Mouse (Mus musculus) kidney, postnatal 0 days (tissue): ENCODE results near the gene Tubb4a. TPM values are rescaled to one million over a fixed set of nuclear protein-coding genes. Genes with fewer than 3 reads are reported as not detected.

ENCODE experiments used
- ATAC-seq: fragments of 200-750 bp; cut with Nextera tagmentation; replicated peaks from 2 replicates; pipeline ENCODE4 v1.8.0; 2017; ENCODE audit warnings: low read depth, moderate number of reproducible peaks, moderate TSS enrichment, moderate library complexity; ENCODE audit not compliant: low FRiP score
- DNase-seq: peaks from one replicate; pipeline ENCODE4 v3.0.0-alpha.2; 2016; ENCODE audit warnings: low spot score
- H3K27ac ChIP-seq: fragments of 300-500 bp; sonication (generic); 2 replicates; pipeline ENCODE4 v1.5.1; 2014; ENCODE audit warnings: mild to moderate bottlenecking
- H3K27me3 ChIP-seq: fragments of 300-500 bp; sonication (generic); 2 replicates; pipeline ENCODE4 v1.6.1; 2014; ENCODE audit warnings: low read length, mixed read lengths; ENCODE audit not compliant: insufficient read depth
- H3K36me3 ChIP-seq: fragments of 300-500 bp; sonication (generic); 2 replicates; pipeline ENCODE4 v1.6.1; 2014; ENCODE audit warnings: low read length, mixed read lengths; ENCODE audit not compliant: insufficient read depth
- H3K4me1 ChIP-seq: fragments of 300-500 bp; sonication (generic); replicated peaks from 2 replicates; pipeline ENCODE4 v1.6.1; 2014; ENCODE audit warnings: antibody characterized with exemption, low read length, mixed read lengths; ENCODE audit not compliant: insufficient read depth
- H3K4me2 ChIP-seq: fragments of 300-500 bp; sonication (generic); 2 replicates; pipeline ENCODE4 v1.6.1; 2014; ENCODE audit warnings: mild to moderate bottlenecking, low read length, moderate library complexity, mixed read lengths
- H3K4me3 ChIP-seq: fragments of 300-500 bp; sonication (generic); replicated peaks from 2 replicates; pipeline ENCODE4 v1.5.1; 2014; ENCODE audit warnings: low read depth, low read length
- H3K9ac ChIP-seq: fragments of 300-500 bp; sonication (generic); 2 replicates; pipeline ENCODE4 v1.6.1; 2014; ENCODE audit warnings: low read depth, low read length
- H3K9me3 ChIP-seq: fragments of 300-500 bp; sonication (generic); replicated peaks from 2 replicates; pipeline ENCODE4 v1.6.1; 2016; ENCODE audit warnings: low read length, inconsistent platforms, mixed read lengths
- CTCF ChIP-seq: IDR thresholded peaks from 2 replicates; pipeline ENCODE4 v1.5.1; 2016; ENCODE audit warnings: antibody characterized with exemption, low read depth, mild to moderate bottlenecking, moderate library complexity
- WGBS: fragments of 180-500 bp; shearing (Covaris S2); extraction: QIAGEN DNeasy Blood & Tissue Kit; methylation state at CpG from one replicate; pipeline ENCODE4 v1.1.7; 2014; 5-methylcytosine and 5-hydroxymethylcytosine counted together
- polyA plus RNA-seq: library from polyadenylated mRNA; unstranded; fragments of >200 nt; fragmentation: Nextera tagmentation; extraction: Ambion mirVana; gene quantifications from 2 replicates; pipeline ENCODE4 v1.2.1, GENCODE M21; 2015

Gene Tubb4a
- polyA plus RNA-seq, 1 experiment from 2014 or later, result 15.4 TPM

DNA sequence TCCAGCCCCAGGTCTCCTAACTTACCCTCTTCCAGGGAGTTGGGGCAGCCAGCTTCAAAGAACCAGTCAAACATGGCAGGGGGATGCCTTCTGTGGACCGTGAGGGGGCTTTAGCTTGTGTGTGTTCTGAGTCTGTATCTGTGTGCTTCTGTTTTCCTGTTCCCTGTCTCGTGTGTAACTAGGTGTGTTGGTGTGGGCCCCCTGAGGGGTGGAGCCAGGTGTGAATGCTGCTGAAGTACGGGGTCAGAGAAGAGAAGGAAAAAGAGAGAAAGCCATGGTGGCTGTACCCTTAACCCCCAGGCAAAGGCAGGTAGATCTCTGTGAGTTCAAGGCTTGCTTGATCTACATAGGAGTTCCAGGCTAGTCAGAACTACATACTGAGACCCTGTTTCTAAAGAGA, 10.7 kb downstream of the Tubb4a start:
- Histone ChIP-seq H3K9ac (no peak overlapping the region), H3K27me3 (no peaks in the 10 kb centered on the region), H3K4me2 (no peak overlapping the region), H3K36me3 (no peaks in the 10 kb centered on the region), H3K9me3 (no peaks in the 10 kb centered on the region), H3K4me3 (no peak overlapping the region), H3K27ac (no peak overlapping the region), H3K4me1 (no peaks in the 10 kb centered on the region)
- WGBS, result 58% methylated on average over 3 of the region's 3 CpGs
- TF ChIP-seq CTCF, result no peak
- DNase-seq, result no peak
- ATAC-seq, result no peak

- H3K27me3 ChIP-seq, result no peaks in the 10 kb centered on the region
- no peak overlapping the region for H3K27ac ChIP-seq
- H3K9me3 ChIP-seq, result no peaks in the 10 kb centered on the region
- ATAC-seq (peak; percentile 79), DNase-seq (peak; percentile 60)
- TF ChIP-seq CTCF, result no peak
- WGBS, result 5% methylated on average over 11 of the region's 11 CpGs
- no peak overlapping the region for H3K4me3 ChIP-seq
- no peak overlapping the region for H3K9ac ChIP-seq
- H3K4me2 ChIP-seq, result peak overlapping the region; percentile 38
- no peaks in the 10 kb centered on the region; the same call in 1 of the 2 replicates for H3K4me1 ChIP-seq
- 0 out of 2 replicates have a peak, but pooled peaks cover 2% of the 10 kb centered on the region for H3K36me3 ChIP-seq
Measured at GRCm38 (mm10) chr17:57070699-57071098, 16.9 kb downstream of the Tubb4a start.

GRCm38 (mm10) chr17:57070272-57070671, 17.3 kb downstream of the Tubb4a start:
- Histone ChIP-seq H3K4me2 (peak overlapping the region; percentile 38), H3K27me3 (no peaks in the 10 kb centered on the region), H3K36me3 (0 out of 2 replicates have a peak, but pooled peaks cover 2% of the 10 kb centered on the region), H3K27ac (no peak overlapping the region), H3K9ac (no peak overlapping the region), H3K4me3 (no peak overlapping the region), H3K4me1 (no peaks in the 10 kb centered on the region; the same call in 1 of the 2 replicates), H3K9me3 (no peaks in the 10 kb centered on the region)
- no peak for TF ChIP-seq CTCF
- WGBS, result 7% methylated on average over 9 of the region's 9 CpGs
- ATAC-seq, result no peak
- DNase-seq, result no peak

GRCm38 (mm10) chr17:57066908-57067307, 20.7 kb downstream of the Tubb4a start:
- H3K4me1 ChIP-seq, result peaks cover 3% of the 10 kb centered on the region; the same call in 1 of the 2 replicates
- H3K9ac ChIP-seq, result no peak overlapping the region
- H3K4me3 ChIP-seq, result no peak overlapping the region
- H3K9me3 ChIP-seq, result no peaks in the 10 kb centered on the region
- DNase-seq (no peak), ATAC-seq (no peak)
- H3K4me2 ChIP-seq, result no peak overlapping the region
- WGBS, result 67% methylated on average over 5 of the region's 5 CpGs
- H3K27me3 ChIP-seq, result peaks cover 3% of the 10 kb centered on the region; the same call in 1 of the 2 replicates
- H3K36me3 ChIP-seq, result 0 out of 2 replicates have a peak, but pooled peaks cover 2% of the 10 kb centered on the region
- no peak overlapping the region for H3K27ac ChIP-seq
- no peak for TF ChIP-seq CTCF

DNA sequence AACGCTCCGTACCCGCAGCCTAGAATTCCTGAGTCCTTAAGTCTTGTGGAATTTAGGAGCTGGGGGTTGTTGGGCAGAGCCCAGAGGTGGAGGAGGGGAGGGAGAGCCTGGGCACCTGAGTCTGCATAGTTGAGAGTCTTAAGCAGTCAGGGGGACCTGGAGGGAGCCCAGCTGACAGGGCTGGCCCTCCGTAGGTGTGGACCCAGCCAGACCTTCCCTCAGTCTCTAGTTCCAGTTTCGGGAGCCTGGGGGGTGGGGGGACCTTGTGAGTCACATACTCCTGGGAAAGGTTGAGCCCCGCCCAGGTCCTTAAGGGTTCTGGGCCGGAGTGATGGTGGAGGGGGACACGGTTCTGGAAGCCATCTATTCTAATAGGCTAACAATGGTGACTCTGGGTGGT, 24.6 kb downstream of the Tubb4a start:
- DNase-seq (no peak), ATAC-seq (no peak)
- H3K9ac ChIP-seq, result peak overlapping the region; percentile 75
- 8% methylated on average over 8 of the region's 8 CpGs for WGBS
- peaks cover 8% of the 10 kb centered on the region for H3K27me3 ChIP-seq
- H3K4me3 ChIP-seq, result peak overlapping the region; percentile 56
- 0 out of 2 replicates have a peak, but pooled peaks cover 2% of the 10 kb centered on the region for H3K36me3 ChIP-seq
- no peaks in the 10 kb centered on the region for H3K9me3 ChIP-seq
- TF ChIP-seq CTCF, result no peak
- H3K27ac ChIP-seq, result peak overlapping the region; percentile 91
- H3K4me2 ChIP-seq, result peak overlapping the region; percentile 55
- peaks cover 9% of the 10 kb centered on the region; the same call in 1 of the 2 replicates for H3K4me1 ChIP-seq

- under 1% methylated on average over 22 of the region's 22 CpGs for WGBS
- ATAC-seq (no peak), DNase-seq (no peak)
- TF ChIP-seq CTCF, result no peak
- H3K27me3 ChIP-seq, result peaks cover 8% of the 10 kb centered on the region
- no peaks in the 10 kb centered on the region for H3K9me3 ChIP-seq
- peaks cover 9% of the 10 kb centered on the region; the same call in 1 of the 2 replicates for H3K4me1 ChIP-seq
- peak overlapping the region; percentile 91 for H3K27ac ChIP-seq
- 0 out of 2 replicates have a peak, but pooled peaks cover 2% of the 10 kb centered on the region for H3K36me3 ChIP-seq
- peak overlapping the region; percentile 75 for H3K9ac ChIP-seq
- H3K4me3 ChIP-seq, result peak overlapping the region; percentile 56
- peak overlapping the region; percentile 55 for H3K4me2 ChIP-seq
Measured at GRCm38 (mm10) chr17:57062548-57062947, 25.0 kb downstream of the Tubb4a start.
